Mouse (Mus musculus): ENCODE results near the gene Tjp2. TPM values are rescaled to one million over a fixed set of nuclear protein-coding genes. Genes with fewer than 3 reads are reported as not detected.

Tjp2 gene
- polyA plus RNA-seq, 1 experiment from 2014 or later = 22.7 TPM

DNA sequence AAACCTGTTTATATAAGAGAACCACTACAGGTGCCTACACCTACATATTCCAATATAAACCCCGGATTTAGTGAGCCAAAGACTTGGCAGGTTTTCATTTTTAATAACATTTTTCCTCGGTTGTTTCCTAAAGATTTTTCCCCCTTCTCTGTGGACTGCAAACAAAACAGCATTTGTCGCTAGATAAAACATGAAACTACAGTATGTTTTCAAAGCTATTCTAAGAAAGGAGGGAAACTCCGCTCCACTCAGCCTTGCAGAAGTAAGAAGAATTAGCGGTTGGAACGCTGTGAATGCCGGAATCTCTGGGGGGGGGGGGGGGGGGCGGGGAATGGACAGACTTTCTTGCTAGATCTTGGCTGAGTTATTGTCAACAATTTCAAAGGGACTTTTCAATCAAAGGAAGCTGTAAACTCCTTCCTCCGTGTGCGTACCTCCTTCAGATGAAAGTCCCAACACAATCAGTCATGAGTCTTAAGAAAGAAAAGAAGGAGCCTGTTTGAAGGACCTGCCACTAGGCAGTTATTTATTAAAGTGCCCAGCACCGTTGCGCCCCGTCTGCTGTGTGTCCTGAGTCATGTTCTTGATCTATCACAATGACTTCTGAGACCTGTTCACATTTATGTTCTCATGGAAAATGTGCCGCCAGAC, 3.9 kb downstream of the Tjp2 start:
- peak overlapping the region; percentile 21; the same call in 1 of the 2 replicates for H3K4me2 ChIP-seq (ENCODE audit: low read length)

DNA sequence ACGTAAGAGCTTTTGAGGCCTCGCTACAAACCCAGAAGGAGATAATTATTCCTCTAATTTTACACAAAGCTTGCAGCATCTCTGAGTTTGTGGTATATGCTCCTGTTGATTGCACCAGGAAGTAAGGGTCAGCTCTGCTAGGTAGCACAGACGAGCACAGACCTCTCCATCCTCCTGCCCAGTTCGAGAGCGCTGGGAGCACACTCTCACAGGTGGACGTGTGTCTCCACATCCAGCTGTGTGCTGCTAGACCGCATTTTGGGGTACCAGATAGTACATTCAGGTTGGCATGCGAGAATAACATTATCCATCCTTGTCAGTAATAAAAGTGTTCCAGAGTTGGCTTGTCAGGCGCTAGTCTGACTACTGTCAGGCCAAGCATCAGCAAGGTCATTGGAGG, 5.8 kb downstream of the Tjp2 start:
- no peak overlapping the region for H3K4me2 ChIP-seq (ENCODE audit: low read length)
- H3K27me3 ChIP-seq (ENCODE audit: control insufficient read depth, insufficient read depth, low read length) = no peaks in the 10 kb centered on the region
- ATAC-seq (ENCODE audit: insufficient number of reproducible peaks, insufficient read depth, low FRiP score, low read depth) = no peak
- H3K4me1 ChIP-seq (ENCODE audit: control insufficient read depth in 2 of 2, insufficient read depth in 2 of 2, low read length in 2 of 2) = peaks cover 8 to 12% of the 10 kb centered on the region in 2 experiments; a peak in 3 of 4 replicates
- H3K36me3 ChIP-seq (ENCODE audit: control insufficient read depth, insufficient read depth, low read length) = no peaks in the 10 kb centered on the region
- H3K27ac ChIP-seq (replicated peaks in 1 of 2; ENCODE audit: control insufficient read depth in 1 of 2, insufficient read depth in 1 of 2, low read depth in 2 of 2, low read length in 2 of 2) = no peak overlapping the region
- no peaks in the 10 kb centered on the region for H3K9me3 ChIP-seq (ENCODE audit: control insufficient read depth, low read length)
- 71% methylated on average over 9 of the region's 9 CpGs for WGBS
- no peak overlapping the region for H3K9ac ChIP-seq (ENCODE audit: low read length)
- H3K4me3 ChIP-seq (ENCODE audit: control insufficient read depth in 1 of 2, insufficient read depth in 1 of 2, low read depth in 1 of 2, low read length in 2 of 2) = no peak overlapping the region

More for the DNA sequence above, 3.9 kb downstream of the Tjp2 start:
- peaks cover 9 to 13% of the 10 kb centered on the region in 2 experiments; a peak in 3 of 4 replicates for H3K4me1 ChIP-seq (ENCODE audit: control insufficient read depth in 2 of 2, insufficient read depth in 2 of 2, low read length in 2 of 2)
- no peak for ATAC-seq (ENCODE audit: insufficient number of reproducible peaks, insufficient read depth, low FRiP score, low read depth)
- 50% methylated on average over 13 of the region's 14 CpGs for WGBS
- H3K36me3 ChIP-seq (ENCODE audit: control insufficient read depth, insufficient read depth, low read length) = no peaks in the 10 kb centered on the region
- no peak overlapping the region for H3K4me3 ChIP-seq (ENCODE audit: control insufficient read depth in 1 of 2, insufficient read depth in 1 of 2, low read depth in 1 of 2, low read length in 2 of 2)
- no peak overlapping the region for H3K27ac ChIP-seq (replicated peaks in 1 of 2; ENCODE audit: control insufficient read depth in 1 of 2, insufficient read depth in 1 of 2, low read depth in 2 of 2, low read length in 2 of 2)
- H3K27me3 ChIP-seq (ENCODE audit: control insufficient read depth, insufficient read depth, low read length) = no peaks in the 10 kb centered on the region
- H3K9ac ChIP-seq (ENCODE audit: low read length) = no peak overlapping the region
- H3K9me3 ChIP-seq (ENCODE audit: control insufficient read depth, low read length) = no peaks in the 10 kb centered on the region

DNA sequence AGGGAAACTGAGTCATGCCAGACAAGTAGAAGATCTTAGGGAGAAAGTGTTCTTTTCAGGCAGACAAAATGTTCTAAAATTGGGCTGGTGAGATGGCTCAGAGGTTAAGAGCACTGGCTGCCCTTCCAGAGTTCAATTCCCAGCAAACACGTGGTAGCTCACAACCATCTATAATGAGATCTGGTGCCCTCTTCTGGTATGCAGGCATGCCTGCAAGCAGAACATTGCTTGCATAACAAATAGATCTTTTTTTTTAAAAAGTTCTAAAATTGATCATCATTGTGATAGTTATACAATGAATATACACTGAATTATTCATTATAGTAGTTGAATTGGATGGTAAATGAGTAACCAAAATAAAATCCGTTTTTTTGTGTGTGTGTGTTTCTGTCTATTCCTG, 6.5 kb downstream of the Tjp2 start:
- H3K4me3 ChIP-seq (ENCODE audit: control insufficient read depth in 1 of 2, insufficient read depth in 1 of 2, low read depth in 1 of 2, low read length in 2 of 2) = no peak overlapping the region
- no peaks in the 10 kb centered on the region for H3K27me3 ChIP-seq (ENCODE audit: control insufficient read depth, insufficient read depth, low read length)
- no peaks in the 10 kb centered on the region for H3K9me3 ChIP-seq (ENCODE audit: control insufficient read depth, low read length)
- H3K4me1 ChIP-seq (ENCODE audit: control insufficient read depth in 2 of 2, insufficient read depth in 2 of 2, low read length in 2 of 2) = peaks cover 6 to 10% of the 10 kb centered on the region in 2 experiments
- H3K4me2 ChIP-seq (ENCODE audit: low read length) = no peak overlapping the region
- H3K9ac ChIP-seq (ENCODE audit: low read length) = no peak overlapping the region
- H3K36me3 ChIP-seq (ENCODE audit: control insufficient read depth, insufficient read depth, low read length) = no peaks in the 10 kb centered on the region
- WGBS = 51% methylated on average over 2 of the region's 2 CpGs
- H3K27ac ChIP-seq (replicated peaks in 1 of 2; ENCODE audit: control insufficient read depth in 1 of 2, insufficient read depth in 1 of 2, low read depth in 2 of 2, low read length in 2 of 2) = no peak overlapping the region
- ATAC-seq (ENCODE audit: insufficient number of reproducible peaks, insufficient read depth, low FRiP score, low read depth) = no peak

DNA sequence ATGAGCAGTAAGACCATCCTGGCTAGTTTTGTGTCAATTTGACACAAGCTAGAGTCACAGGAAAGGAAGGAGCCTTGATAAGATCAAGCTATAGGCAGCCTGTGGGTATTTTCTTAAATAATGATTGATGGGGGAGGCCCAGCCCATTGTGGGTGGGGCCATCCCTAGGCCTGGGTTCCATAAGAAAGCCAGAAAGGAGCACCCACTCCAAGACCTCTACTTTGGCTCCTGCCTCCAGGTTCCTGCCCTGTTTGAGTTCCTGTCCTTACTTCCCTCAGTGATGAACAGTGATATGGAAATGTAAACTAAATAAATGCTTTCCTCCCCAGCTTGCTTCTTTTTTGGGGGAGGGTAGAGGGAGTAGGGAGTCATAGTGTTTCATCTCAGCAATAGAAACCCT, 7.0 kb downstream of the Tjp2 start:
- Histone ChIP-seq H3K4me3 (ENCODE audit: control insufficient read depth in 1 of 2, insufficient read depth in 1 of 2, low read depth in 1 of 2, low read length in 2 of 2) (no peak overlapping the region), H3K27ac (replicated peaks in 1 of 2; ENCODE audit: control insufficient read depth in 1 of 2, insufficient read depth in 1 of 2, low read depth in 2 of 2, low read length in 2 of 2) (no peak overlapping the region), H3K36me3 (ENCODE audit: control insufficient read depth, insufficient read depth, low read length) (no peaks in the 10 kb centered on the region), H3K9me3 (ENCODE audit: control insufficient read depth, low read length) (no peaks in the 10 kb centered on the region), H3K4me1 (ENCODE audit: control insufficient read depth in 2 of 2, insufficient read depth in 2 of 2, low read length in 2 of 2) (peaks cover 11 to 14% of the 10 kb centered on the region in 2 experiments), H3K4me2 (ENCODE audit: low read length) (no peak overlapping the region), H3K27me3 (ENCODE audit: control insufficient read depth, insufficient read depth, low read length) (no peaks in the 10 kb centered on the region), H3K9ac (ENCODE audit: low read length) (no peak overlapping the region)
- ATAC-seq (ENCODE audit: insufficient number of reproducible peaks, insufficient read depth, low FRiP score, low read depth) = no peak

DNA sequence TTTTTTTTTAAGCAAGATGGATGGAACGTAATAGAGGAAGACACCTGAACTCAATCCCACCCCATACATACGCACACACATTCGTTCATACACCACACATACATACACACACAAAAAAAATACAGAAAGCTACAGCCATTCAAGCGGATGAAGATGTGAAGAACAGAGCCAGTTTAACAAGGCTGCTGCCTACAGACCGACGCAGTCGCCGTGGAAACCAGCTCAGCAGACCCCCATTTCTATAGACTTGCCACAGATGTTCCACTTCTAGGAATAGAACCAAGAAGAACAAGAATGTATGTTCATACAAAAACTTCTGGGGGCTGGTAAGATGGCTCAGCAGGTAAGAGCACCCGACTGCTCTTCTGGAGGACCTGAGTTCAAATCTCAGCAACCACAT, 8.1 kb downstream of the Tjp2 start:
- Histone ChIP-seq H3K4me2 (ENCODE audit: low read length) (no peak overlapping the region), H3K4me3 (ENCODE audit: control insufficient read depth in 1 of 2, insufficient read depth in 1 of 2, low read depth in 1 of 2, low read length in 2 of 2) (no peak overlapping the region), H3K9me3 (ENCODE audit: control insufficient read depth, low read length) (no peaks in the 10 kb centered on the region), H3K36me3 (ENCODE audit: control insufficient read depth, insufficient read depth, low read length) (no peaks in the 10 kb centered on the region), H3K9ac (ENCODE audit: low read length) (no peak overlapping the region), H3K27me3 (ENCODE audit: control insufficient read depth, insufficient read depth, low read length) (no peaks in the 10 kb centered on the region), H3K4me1 (ENCODE audit: control insufficient read depth in 2 of 2, insufficient read depth in 2 of 2, low read length in 2 of 2) (peaks cover 18 to 25% of the 10 kb centered on the region in 2 experiments), H3K27ac (replicated peaks in 1 of 2; ENCODE audit: control insufficient read depth in 1 of 2, insufficient read depth in 1 of 2, low read depth in 2 of 2, low read length in 2 of 2) (no peak overlapping the region)
- no peak for ATAC-seq (ENCODE audit: insufficient number of reproducible peaks, insufficient read depth, low FRiP score, low read depth)
- WGBS = 90% methylated on average over 9 of the region's 9 CpGs

DNA sequence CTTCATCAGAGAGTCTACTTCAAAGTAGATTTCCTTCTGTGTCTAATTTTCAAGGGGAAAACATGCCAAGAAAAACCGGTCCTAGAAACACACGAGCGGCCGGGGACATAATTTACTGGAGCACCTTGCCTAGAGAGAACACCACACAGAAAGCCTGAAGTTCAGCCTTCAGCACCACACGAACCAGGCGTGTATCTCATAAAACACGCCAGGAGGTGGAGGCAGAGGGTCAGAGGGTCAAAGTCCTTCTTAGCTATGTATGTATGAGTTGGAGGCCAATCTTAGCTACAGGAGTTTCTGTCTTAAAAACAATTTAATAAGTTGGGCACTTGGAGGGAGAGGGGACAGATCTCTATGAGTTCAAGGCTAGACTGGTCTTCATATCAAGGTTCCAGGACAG, 9.9 kb downstream of the Tjp2 start:
- H3K4me1 ChIP-seq (ENCODE audit: control insufficient read depth in 2 of 2, insufficient read depth in 2 of 2, low read length in 2 of 2) = peaks cover 21 to 34% of the 10 kb centered on the region in 2 experiments

DNA sequence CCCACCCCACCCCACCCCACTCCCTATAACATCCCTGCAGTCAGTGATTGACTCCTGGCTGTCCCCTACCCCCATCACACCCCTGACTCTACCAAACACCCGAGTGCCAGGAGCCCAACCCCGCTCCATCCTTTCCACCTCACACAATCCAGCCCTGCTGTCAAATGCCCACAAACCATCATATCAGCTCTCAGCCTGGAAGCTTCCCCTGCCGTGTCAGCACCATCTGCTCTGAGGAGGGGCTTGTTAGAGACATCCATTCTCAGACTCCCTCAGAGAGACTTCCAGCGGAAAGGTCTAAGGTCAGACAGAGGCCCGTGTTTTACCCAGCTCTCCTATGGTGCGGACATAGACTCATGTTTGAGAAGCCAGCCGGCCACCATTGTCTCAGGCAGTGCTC, 11.5 kb downstream of the Tjp2 start:
- ATAC-seq (ENCODE audit: insufficient number of reproducible peaks, insufficient read depth, low FRiP score, low read depth) = 0 out of 2 replicates have a peak, but pooled peaks have one; percentile 25
- H3K4me3 ChIP-seq (ENCODE audit: control insufficient read depth in 1 of 2, insufficient read depth in 1 of 2, low read depth in 1 of 2, low read length in 2 of 2) = no peak overlapping the region
- H3K4me1 ChIP-seq (ENCODE audit: control insufficient read depth in 2 of 2, insufficient read depth in 2 of 2, low read length in 2 of 2) = peaks cover 21 to 31% of the 10 kb centered on the region in 2 experiments
- peak overlapping the region; percentile 37 to 83; a peak in 3 of 4 replicates for H3K27ac ChIP-seq (replicated peaks in 1 of 2; ENCODE audit: control insufficient read depth in 1 of 2, insufficient read depth in 1 of 2, low read depth in 2 of 2, low read length in 2 of 2)
- no peaks in the 10 kb centered on the region for H3K36me3 ChIP-seq (ENCODE audit: control insufficient read depth, insufficient read depth, low read length)
- H3K4me2 ChIP-seq (ENCODE audit: low read length) = peak overlapping the region; percentile 49; the same call in 1 of the 2 replicates
- no peaks in the 10 kb centered on the region for H3K9me3 ChIP-seq (ENCODE audit: control insufficient read depth, low read length)
- H3K9ac ChIP-seq (ENCODE audit: low read length) = peak overlapping the region; percentile 40; the same call in 1 of the 2 replicates
- WGBS = 25% methylated on average over 7 of the region's 7 CpGs
- H3K27me3 ChIP-seq (ENCODE audit: control insufficient read depth, insufficient read depth, low read length) = no peaks in the 10 kb centered on the region

More for the DNA sequence above, 9.9 kb downstream of the Tjp2 start:
- ATAC-seq (ENCODE audit: insufficient number of reproducible peaks, insufficient read depth, low FRiP score, low read depth) = no peak
- Histone ChIP-seq H3K9ac (ENCODE audit: low read length) (no peak overlapping the region), H3K36me3 (ENCODE audit: control insufficient read depth, insufficient read depth, low read length) (no peaks in the 10 kb centered on the region), H3K9me3 (ENCODE audit: control insufficient read depth, low read length) (no peaks in the 10 kb centered on the region), H3K4me2 (ENCODE audit: low read length) (no peak overlapping the region), H3K4me3 (ENCODE audit: control insufficient read depth in 1 of 2, insufficient read depth in 1 of 2, low read depth in 1 of 2, low read length in 2 of 2) (no peak overlapping the region), H3K27ac (replicated peaks in 1 of 2; ENCODE audit: control insufficient read depth in 1 of 2, insufficient read depth in 1 of 2, low read depth in 2 of 2, low read length in 2 of 2) (no peak overlapping the region), H3K27me3 (ENCODE audit: control insufficient read depth, insufficient read depth, low read length) (no peaks in the 10 kb centered on the region)
- WGBS = 89% methylated on average over 7 of the region's 7 CpGs
